Mouse (Mus musculus) layer of hippocampus, postnatal 36 days (tissue): ENCODE measurements around the gene Pptc7. TPM values are rescaled to one million over a fixed set of nuclear protein-coding genes. Genes with fewer than 3 reads are reported as not detected.

Experiments
- DNase-seq, 2 experiments: peaks; one replicate each; pipeline ENCODE4 v3.0.0; 2022
- total RNA-seq, 2 experiments: library from RNA; stranded (reverse); gene quantifications; 2 replicates each; pipeline ENCODE4 v1.2.3; 2021

Pptc7 gene
- total RNA-seq, 2 experiments from 2014 or later = 41.1 to 43.6 TPM

DNA sequence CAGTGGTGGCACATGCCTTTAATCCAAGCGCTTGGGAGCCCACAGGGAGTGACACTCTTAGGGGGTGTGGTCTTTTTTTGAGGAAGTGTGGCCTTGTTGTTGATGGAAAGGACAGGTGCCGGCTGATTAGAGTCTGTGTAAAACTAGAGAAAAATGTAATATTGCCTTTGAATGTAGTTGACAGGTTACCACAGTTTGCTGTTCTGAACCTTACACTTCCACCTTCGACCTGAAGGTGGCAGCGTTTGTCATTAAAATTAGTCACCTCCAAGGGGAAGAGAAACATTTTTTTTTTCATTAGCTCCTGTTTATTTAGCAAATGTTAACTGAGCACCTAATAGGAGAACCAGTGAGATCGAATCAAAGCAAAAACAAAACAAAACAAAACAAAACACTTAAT, 16.3 kb upstream of the Pptc7 start:
- DNase-seq = peak in 1 of 2 experiments; percentile 74

- DNase-seq = no peak
Measured at GRCm38 (mm10) chr5:122268858-122269604, 15.1 kb upstream of the Pptc7 start.

GRCm38 (mm10) chr5:122272821-122273220, 11.3 kb upstream of the Pptc7 start:
- DNase-seq = no peak

DNA sequence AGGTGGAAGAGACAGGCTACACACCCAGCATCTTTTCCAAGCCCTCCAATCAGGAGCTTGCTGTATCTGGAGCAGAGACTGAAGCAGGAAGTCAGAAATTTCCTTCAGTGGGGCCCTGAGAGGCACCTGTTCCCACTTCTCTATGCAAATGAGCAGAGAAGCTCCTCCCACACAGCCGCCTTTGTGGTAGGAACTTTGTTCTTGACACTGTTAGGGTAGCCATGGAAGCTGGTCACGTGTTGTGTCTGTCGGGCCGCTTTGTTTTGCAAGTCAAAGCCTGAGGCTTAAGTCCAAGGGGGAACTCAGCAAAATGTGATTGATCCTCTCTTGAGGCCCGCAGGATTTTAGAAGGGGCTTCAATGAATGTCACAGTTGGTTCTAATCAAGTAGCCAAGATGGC, 9.4 kb upstream of the Pptc7 start:
- DNase-seq = no peak

DNA sequence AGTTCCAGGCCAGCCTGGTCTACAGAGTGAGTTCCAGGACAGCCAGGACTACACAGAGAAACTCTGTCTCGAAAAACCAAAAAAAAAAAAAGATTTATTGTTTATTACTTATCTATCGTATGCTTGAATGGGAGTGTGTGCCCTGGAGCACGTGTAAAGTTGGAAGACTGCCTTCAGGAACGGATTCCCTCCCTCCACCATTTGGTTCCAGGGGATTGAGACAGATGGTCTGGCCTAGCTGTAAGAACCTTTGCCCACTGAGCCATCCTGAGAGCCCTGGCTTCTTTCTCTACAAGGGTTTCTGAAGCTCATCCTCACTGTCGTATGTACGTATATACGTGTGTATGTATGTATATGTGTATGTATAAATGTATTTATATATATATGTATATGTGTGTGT, 5.2 kb upstream of the Pptc7 start:
- no peak for DNase-seq

- no peak for DNase-seq
Measured at GRCm38 (mm10) chr5:122279799-122280421, 4.3 kb upstream of the Pptc7 start.

DNA sequence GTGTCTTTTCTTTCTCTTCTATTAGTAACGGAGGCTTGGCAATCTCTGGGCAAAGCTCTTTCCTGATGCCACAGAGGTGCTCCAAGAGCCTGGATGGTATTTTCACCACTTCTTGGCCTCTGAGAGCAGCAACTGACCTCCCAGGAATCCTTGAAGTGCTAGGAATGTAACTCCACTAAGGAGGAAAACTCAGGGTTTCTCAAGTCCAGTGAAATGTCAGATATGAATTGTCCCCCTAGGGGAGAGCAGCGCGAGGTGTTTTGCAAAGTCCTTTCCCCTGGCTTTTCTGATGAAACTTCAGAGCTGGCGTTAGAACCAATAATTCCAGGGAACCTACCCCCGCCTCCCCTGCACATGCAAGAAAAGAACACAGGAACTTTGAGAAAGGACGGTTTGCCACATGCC, 3.7 kb upstream of the Pptc7 start:
- no peak for DNase-seq

- no peak for DNase-seq
Measured at GRCm38 (mm10) chr5:122280827-122281462, 3.2 kb upstream of the Pptc7 start.

- DNase-seq = no peak
Measured at GRCm38 (mm10) chr5:122283828-122284182, 360 bp upstream of the Pptc7 start.

DNA sequence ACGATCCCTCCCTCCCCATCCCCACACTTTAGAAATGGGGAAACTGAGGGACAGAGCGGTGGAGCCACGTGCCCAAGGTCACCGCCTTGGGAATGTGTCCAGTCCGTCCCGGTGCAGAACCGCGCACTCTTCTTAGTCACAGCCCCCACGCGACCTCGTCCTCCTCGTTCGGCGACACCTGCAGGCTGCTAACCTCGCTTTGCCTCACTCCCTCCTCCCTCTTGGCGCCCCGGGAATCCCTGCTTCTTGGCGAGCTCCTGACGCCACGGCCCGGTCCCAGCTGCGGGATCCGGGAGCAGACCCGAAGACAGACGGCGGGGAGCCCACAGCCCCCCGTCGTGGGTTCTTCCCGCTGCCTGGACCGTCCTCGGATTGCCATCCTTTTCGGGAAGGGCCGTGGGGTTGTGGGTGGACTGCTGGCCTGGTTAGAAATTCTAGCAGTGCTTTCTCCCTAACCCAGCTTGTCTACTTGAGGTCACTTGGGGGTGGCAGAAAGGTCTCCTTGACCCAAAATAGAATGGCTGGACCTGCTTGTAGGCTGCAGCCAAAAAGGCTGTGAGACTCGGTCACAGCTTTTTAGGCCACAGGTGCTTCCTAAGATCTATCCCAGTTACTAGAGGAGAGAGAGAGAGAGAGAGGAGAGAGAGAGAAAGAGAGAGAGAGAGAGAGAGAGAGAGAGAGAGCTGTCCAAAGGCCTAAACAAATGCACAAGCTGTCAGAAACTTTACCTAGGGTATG, 1.0 kb downstream of the Pptc7 start:
- DNase-seq = peak in 1 of 2 experiments; percentile 37

DNA sequence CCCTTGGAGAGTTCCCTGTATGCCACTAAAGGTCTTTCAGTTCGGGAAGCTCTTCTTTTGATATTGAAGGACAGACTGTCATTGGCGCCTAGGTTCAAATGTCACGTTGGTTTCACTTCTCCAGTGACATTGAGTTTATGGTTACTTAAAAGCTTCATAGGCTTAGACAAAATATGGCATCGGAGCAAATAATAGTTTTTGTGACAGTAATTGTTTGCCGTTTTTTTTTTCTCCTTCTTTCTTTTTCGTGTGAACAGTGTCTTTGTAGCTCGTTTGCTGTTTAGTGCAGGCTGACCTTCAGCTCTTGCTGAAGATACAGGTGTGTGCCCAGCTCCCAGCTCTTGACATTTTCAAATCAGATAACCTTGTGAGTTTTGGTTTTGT, 1.6 kb downstream of the Pptc7 start:
- no peak for DNase-seq

- DNase-seq = no peak
Measured at GRCm38 (mm10) chr5:122286191-122286590, 2.0 kb downstream of the Pptc7 start.

DNA sequence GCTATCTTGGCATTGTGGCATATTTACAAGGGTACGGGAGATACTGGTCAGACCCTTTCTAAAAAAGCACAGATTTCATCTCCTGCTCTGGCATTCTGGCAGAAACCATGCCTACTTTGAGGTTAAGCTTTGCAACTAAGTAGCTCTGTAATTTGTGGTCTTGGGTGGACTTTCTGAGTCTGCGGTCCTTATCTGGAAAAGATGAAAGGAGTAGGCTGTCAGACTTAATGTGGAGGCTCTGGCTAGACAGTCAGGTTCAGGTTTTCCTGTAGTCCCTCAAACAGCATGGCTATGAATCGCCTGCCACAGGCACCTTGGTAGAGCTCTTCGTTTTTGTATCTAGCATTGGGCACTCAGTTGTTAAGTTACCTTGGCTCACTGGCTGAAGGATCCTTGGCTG, 2.9 kb downstream of the Pptc7 start:
- no peak for DNase-seq

DNA sequence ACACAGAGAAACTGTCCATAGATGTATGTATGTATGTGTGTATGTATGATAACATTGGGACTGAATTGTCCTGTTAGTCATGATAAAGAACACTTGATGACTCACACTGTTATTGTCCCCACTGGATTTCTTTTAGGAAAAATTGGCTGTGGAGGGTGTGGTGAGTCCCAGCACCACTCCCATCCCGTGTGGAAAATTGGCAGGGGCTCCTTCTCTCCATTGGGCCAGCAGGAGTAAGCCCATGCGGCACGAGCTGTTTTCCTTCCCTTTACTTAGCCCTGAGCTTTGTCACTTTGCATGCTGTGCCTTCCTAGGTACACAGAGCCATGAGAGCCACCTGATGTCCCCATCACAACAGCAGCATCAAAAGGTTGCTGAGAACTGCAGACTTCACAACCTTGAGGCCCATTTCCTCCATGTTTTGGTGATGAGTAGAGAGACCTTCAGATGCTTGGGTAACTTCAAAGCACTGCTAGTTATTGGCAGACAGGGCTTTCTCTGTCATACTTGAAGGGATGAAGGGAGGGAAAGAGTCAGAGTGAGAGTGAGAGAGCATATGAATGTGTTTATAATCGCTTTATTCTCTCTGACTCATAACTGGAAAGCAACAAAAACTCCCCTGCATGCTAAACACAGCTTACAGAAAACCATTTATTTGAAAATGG, 4.1 kb downstream of the Pptc7 start:
- no peak for DNase-seq

- no peak for DNase-seq
Measured at GRCm38 (mm10) chr5:122291149-122291548, 7.0 kb downstream of the Pptc7 start.

DNA sequence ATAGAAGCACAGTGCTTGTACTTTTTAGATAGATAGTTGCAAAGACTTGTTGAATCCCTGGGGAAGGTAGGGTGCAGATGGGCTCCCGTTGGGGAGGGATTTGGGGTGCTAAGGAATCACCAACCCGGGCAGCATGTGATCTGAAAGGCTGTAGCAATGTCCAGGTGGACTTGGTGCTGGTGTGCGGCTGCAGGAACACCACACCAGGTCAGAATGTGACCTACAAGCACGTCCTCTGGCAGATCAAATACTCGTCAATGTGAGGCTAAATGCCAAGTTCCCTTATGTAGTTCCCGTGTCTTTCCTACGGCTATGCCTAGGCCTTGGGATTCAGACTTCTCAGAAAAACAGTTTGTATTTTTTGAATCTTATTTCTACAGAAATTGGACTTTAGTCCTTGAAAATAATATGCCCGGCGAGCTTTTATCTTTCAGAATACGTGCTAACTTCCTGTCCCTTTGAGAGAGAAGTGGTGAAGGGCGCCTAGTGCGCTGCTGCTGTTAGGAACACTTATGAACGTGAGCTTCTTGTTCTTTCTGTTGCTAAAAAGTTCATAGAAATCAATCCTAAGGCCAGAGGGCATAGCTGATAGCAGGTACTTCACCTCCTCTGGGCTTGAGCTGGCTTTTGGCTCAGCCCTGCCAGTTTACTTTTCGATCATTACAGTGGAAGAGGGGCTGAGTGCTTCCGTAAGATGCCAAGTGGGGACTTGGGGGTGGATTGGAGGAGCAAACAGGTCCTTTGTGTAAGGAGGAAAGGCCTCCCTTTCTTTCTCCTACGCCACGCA, 7.6 kb downstream of the Pptc7 start:
- no peak for DNase-seq

DNA sequence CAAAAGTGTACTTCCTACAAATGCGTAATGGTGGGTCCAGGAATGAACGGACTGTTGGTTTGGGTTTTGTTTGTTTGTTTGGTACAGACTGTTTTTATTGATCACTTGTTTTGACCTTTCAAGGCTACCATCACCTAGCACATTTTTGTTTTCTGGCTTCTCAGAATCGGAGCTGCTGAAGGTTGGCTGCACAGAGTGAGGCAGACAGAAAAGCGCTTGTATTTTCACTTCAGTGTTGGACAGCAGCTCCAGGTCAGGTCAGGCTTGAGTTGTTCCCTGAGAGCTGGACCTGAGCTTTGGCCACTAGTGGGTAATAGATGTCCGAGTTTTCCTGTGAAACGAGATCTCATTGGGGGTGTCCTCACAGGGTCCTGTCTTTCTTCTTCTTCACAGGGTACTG, 9.0 kb downstream of the Pptc7 start:
- DNase-seq = no peak

DNA sequence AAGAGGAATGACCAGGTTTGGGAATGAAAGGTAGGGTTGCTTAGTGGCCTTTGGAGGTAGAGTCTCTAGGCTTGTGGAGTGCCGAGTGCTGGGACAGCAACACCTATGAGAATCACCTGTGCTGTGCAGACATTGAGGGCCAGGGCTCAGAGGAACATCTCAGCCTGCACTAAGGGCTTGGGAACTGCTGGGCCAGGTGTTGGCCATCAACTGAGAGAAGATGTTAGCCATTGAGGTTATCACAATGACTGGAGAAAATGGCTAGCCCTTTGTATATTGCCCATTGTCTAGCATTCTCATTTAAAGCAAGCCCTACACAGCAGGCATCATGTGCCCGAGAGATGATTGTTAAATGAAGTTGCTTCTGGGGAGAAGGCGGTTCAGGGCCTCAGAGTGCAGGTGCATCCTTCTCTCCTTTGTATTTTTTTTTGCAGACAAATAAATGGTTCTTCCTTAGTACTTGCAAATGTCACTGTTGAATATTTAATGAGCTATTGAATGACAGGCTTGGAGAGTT, 10.1 kb downstream of the Pptc7 start:
- no peak for DNase-seq

- no peak for DNase-seq
Measured at GRCm38 (mm10) chr5:122295113-122295935, 11.2 kb downstream of the Pptc7 start.

GRCm38 (mm10) chr5:122300071-122300518, 15.9 kb downstream of the Pptc7 start:
- no peak for DNase-seq
